Mouse (Mus musculus): Measurements from ENCODE around the gene Retreg1. TPM values are rescaled to one million over a fixed set of nuclear protein-coding genes. Genes with fewer than 3 reads are reported as not detected.
A peak's percentile ranks its signal among the peaks of the same experiment; 100 is the strongest.

Gene Retreg1
- polyA plus RNA-seq, 1 experiment from 2014 or later: 2.2 TPM

GRCm38 (mm10) chr15:25932497-25932896, 89.5 kb downstream of the Retreg1 start:
- no peak overlapping the region for H3K27ac ChIP-seq
- H3K36me3 ChIP-seq: no peaks in the 10 kb centered on the region
- peaks cover 10% of the 10 kb centered on the region for H3K4me1 ChIP-seq (replicated peaks)
- H3K27me3 ChIP-seq (ENCODE audit: insufficient read depth, poor library complexity, severe bottlenecking): no peaks in the 10 kb centered on the region
- DNase-seq (ENCODE audit: low spot score): no peak
- no peak overlapping the region for H3K4me3 ChIP-seq
- no peaks in the 10 kb centered on the region for H3K9me3 ChIP-seq
- 89% methylated on average over 9 of the region's 9 CpGs for WGBS

GRCm38 (mm10) chr15:25932937-25933684, 90.1 kb downstream of the Retreg1 start:
- Histone ChIP-seq H3K27ac (no peak overlapping the region), H3K27me3 (ENCODE audit: insufficient read depth, poor library complexity, severe bottlenecking) (no peaks in the 10 kb centered on the region), H3K4me3 (no peak overlapping the region), H3K36me3 (no peaks in the 10 kb centered on the region), H3K4me1 (replicated peaks) (peaks cover 10% of the 10 kb centered on the region), H3K9me3 (no peaks in the 10 kb centered on the region)
- WGBS: 61% methylated on average over 16 of the region's 16 CpGs
- DNase-seq (ENCODE audit: low spot score): no peak

DNA sequence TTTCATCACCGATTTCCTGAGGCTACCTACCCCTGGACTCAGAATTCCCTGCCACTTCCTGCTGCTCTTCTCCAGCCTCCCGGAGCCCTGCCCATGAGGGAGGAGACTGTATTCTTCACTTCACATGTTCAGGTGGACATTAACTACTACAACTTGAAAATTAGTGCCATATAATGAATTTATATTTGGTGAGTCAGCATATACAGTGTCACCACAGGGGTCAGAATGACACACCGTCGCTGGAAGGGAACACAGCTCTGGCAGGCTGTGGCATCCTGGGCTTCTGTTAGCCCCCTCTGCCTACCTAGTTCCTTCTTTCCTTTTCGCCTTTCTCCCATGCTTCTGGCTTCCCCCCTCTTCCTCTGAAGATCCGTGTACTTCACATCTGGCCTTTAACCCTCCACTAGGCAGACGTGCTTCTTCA, 90.7 kb downstream of the Retreg1 start:
- no peak overlapping the region for H3K4me3 ChIP-seq
- H3K27me3 ChIP-seq (ENCODE audit: insufficient read depth, poor library complexity, severe bottlenecking): no peaks in the 10 kb centered on the region
- no peaks in the 10 kb centered on the region for H3K9me3 ChIP-seq
- no peaks in the 10 kb centered on the region for H3K36me3 ChIP-seq
- WGBS: 70% methylated on average over 7 of the region's 7 CpGs
- H3K4me1 ChIP-seq (replicated peaks): peaks cover 10% of the 10 kb centered on the region
- no peak overlapping the region for H3K27ac ChIP-seq
- no peak for DNase-seq (ENCODE audit: low spot score)

DNA sequence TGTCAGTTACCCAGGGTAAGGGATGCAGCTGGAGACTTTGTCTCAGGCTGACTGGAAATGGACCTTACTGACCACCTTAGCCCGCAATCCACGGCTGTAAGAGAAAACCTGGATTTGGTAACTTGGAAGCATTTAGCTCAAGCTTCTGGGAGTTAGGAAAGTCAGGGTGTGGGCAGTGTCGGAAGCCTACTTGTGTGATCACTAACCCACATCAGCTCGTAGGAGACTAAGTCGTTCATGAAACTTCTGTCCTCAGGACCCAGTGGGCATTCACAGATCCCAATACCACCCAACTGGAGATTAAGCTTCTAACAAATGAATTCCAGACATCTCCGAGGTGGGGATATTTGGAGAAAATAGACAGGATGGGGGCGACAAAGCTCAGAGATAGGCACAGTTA, 91.4 kb downstream of the Retreg1 start:
- Histone ChIP-seq H3K36me3 (no peaks in the 10 kb centered on the region), H3K4me1 (replicated peaks) (peaks cover 10% of the 10 kb centered on the region), H3K27ac (no peak overlapping the region), H3K4me3 (no peak overlapping the region), H3K27me3 (ENCODE audit: insufficient read depth, poor library complexity, severe bottlenecking) (no peaks in the 10 kb centered on the region), H3K9me3 (no peaks in the 10 kb centered on the region)
- 88% methylated on average over 7 of the region's 7 CpGs for WGBS
- no peak for DNase-seq (ENCODE audit: low spot score)

DNA sequence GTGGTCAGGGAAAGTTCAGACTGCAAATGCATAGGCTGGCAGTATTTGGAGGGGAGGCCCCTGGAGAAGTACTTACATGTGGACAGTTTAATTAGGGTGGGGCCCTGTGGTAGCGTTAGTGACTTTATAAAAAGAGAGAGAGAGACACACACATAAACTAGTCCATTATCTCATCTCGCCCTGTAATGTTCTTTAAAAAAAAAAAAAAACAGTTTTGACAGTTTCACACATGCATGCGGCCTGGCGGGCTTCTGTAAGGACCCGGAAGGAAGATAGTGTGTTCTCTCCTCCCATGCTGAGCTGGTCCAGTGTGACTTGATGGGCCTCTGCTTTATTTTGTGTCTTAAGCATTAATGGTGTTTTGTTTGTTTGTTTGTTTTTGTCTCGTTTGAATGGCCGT, 95.5 kb downstream of the Retreg1 start:
- Histone ChIP-seq H3K27me3 (ENCODE audit: insufficient read depth, poor library complexity, severe bottlenecking) (no peaks in the 10 kb centered on the region), H3K4me1 (replicated peaks) (peaks cover 10% of the 10 kb centered on the region), H3K36me3 (no peaks in the 10 kb centered on the region), H3K9me3 (no peaks in the 10 kb centered on the region), H3K4me3 (no peak overlapping the region), H3K27ac (no peak overlapping the region)
- no peak for DNase-seq (ENCODE audit: low spot score)
- WGBS: 88% methylated on average over 7 of the region's 7 CpGs

GRCm38 (mm10) chr15:25940397-25941377, 97.7 kb downstream of the Retreg1 start:
- H3K27me3 ChIP-seq (ENCODE audit: insufficient read depth, poor library complexity, severe bottlenecking): no peaks in the 10 kb centered on the region
- no peaks in the 10 kb centered on the region for H3K9me3 ChIP-seq
- peak; percentile 22 for DNase-seq (ENCODE audit: low spot score)
- no peaks in the 10 kb centered on the region for H3K36me3 ChIP-seq
- H3K27ac ChIP-seq: no peak overlapping the region
- peak overlapping the region; percentile 16 for H3K4me3 ChIP-seq
- peaks cover 9% of the 10 kb centered on the region for H3K4me1 ChIP-seq (replicated peaks)
- 35% methylated on average over 24 of the region's 24 CpGs for WGBS

DNA sequence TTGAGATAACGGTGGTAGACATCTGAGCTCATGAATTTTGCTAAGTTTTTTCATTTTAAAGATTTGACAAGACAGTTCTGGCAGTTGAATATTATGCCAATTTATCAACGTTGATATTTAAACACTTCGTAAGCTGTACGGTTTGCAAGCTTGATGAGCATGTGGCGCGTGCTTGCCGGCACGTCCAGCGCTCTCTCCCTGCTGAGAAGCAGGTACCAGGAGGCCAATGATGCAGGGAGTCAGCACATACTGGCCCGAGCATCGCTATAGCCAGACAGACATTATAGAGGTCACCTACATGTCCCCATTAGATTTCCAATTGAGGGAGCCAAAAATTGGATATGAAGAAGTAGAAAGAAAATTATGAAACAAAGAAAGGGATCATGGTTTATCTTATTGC, 98.5 kb downstream of the Retreg1 start:
- 83% methylated on average over 11 of the region's 11 CpGs for WGBS
- Histone ChIP-seq H3K4me3 (no peak overlapping the region), H3K27ac (no peak overlapping the region), H3K27me3 (ENCODE audit: insufficient read depth, poor library complexity, severe bottlenecking) (no peaks in the 10 kb centered on the region), H3K4me1 (replicated peaks) (peaks cover 9% of the 10 kb centered on the region), H3K36me3 (no peaks in the 10 kb centered on the region), H3K9me3 (no peaks in the 10 kb centered on the region)
- no peak for DNase-seq (ENCODE audit: low spot score)

DNA sequence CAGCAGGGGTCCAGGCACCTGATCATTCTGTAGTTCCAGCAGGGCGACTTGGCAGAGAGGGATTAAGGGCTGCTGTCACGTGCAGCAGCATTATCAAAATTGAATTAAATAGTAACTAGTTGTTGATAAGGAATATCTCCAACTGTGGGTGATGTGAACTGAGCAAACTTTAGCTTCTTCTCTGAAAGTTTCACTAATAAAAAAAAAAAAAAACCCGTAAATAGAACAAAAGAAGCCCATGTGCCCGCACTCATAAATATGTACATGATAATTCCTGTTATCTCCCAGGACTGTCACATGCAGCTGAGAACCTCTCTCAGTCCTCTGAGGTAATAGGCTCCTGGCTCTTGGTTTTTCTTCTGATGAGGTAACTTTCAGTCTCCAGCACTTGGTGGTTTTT, 99.4 kb downstream of the Retreg1 start:
- no peak overlapping the region for H3K4me3 ChIP-seq
- no peaks in the 10 kb centered on the region for H3K27me3 ChIP-seq (ENCODE audit: insufficient read depth, poor library complexity, severe bottlenecking)
- DNase-seq (ENCODE audit: low spot score): no peak
- H3K36me3 ChIP-seq: no peaks in the 10 kb centered on the region
- H3K9me3 ChIP-seq: no peaks in the 10 kb centered on the region
- 74% methylated on average over 4 of the region's 4 CpGs for WGBS
- no peak overlapping the region for H3K27ac ChIP-seq
- H3K4me1 ChIP-seq (replicated peaks): peaks cover 9% of the 10 kb centered on the region

DNA sequence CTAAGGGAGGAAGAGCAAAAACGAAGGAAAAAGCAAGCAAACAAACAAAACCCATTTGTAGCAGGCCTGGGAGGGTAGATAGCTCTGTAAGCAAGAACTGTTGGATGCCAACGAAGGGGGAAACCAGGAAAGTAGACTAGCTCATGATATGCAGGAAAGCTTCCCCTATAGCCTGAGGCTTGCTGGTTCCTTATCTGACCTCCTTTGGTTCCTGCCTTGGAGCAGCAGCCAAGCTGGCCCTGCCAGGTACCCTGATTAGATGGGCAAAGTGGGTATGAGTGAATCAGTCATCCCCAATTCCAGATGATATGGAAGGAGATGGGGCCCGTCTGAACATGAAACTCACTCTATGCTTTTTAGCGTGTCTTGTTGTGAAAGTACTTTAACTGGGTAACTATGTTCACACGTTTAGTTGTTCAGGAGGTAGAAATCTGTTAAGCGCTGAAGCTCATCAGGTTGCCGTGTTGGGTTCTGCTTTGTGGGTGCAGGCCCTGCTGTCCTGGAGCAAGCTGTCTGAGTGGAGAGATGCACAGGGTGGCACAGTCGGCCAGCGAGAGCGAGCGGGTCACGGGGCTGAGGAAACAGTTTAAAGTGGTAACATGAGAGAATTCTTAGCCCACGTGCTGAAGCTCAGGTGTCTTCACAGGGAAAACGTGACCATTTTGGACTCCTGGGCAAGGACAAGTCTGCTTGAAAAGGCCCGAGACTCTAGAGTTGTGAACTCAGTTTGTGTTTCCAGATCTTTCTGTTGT, 100.6 kb downstream of the Retreg1 start:
- Histone ChIP-seq H3K4me1 (replicated peaks) (peaks cover 9% of the 10 kb centered on the region), H3K27me3 (ENCODE audit: insufficient read depth, poor library complexity, severe bottlenecking) (no peaks in the 10 kb centered on the region), H3K9me3 (no peaks in the 10 kb centered on the region), H3K36me3 (no peaks in the 10 kb centered on the region), H3K4me3 (no peak overlapping the region), H3K27ac (no peak overlapping the region)
- 91% methylated on average over 15 of the region's 15 CpGs for WGBS
- no peak for DNase-seq (ENCODE audit: low spot score)

DNA sequence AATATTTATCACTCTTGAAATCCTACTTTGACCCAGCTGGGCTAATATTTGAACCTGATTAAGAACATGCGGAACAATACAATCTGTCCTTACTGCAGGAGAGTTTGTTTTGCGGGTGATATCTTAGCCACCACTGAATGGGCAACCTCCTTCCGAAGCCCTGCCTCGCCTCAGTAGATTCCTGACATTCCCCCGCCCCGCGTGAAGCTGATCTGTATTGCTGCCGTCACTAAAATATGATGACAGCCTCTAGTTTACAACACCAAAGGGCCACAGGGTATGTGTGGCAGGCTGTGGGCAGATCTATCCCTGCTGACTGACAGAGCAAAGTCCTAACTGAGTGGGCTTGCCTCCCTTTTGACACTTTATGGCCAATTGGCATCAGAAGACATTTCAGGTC, 102.2 kb downstream of the Retreg1 start:
- no peak overlapping the region for H3K4me3 ChIP-seq
- peaks cover 9% of the 10 kb centered on the region for H3K4me1 ChIP-seq (replicated peaks)
- 84% methylated on average over 8 of the region's 8 CpGs for WGBS
- no peak overlapping the region for H3K27ac ChIP-seq
- H3K9me3 ChIP-seq: no peaks in the 10 kb centered on the region
- H3K36me3 ChIP-seq: no peaks in the 10 kb centered on the region
- no peaks in the 10 kb centered on the region for H3K27me3 ChIP-seq (ENCODE audit: insufficient read depth, poor library complexity, severe bottlenecking)
- DNase-seq (ENCODE audit: low spot score): no peak

GRCm38 (mm10) chr15:25946482-25946881, 103.5 kb downstream of the Retreg1 start:
- 93% methylated on average over 7 of the region's 7 CpGs for WGBS

GRCm38 (mm10) chr15:25947383-25947782, 104.4 kb downstream of the Retreg1 start:
- H3K27me3 ChIP-seq (ENCODE audit: insufficient read depth, poor library complexity, severe bottlenecking): no peaks in the 10 kb centered on the region
- H3K36me3 ChIP-seq: no peaks in the 10 kb centered on the region
- H3K4me1 ChIP-seq (replicated peaks): no peaks in the 10 kb centered on the region
- H3K27ac ChIP-seq: no peak overlapping the region
- H3K9me3 ChIP-seq: no peaks in the 10 kb centered on the region
- 83% methylated on average over 8 of the region's 8 CpGs for WGBS
- H3K4me3 ChIP-seq: no peak overlapping the region
- DNase-seq (ENCODE audit: low spot score): no peak

More at GRCm38 (mm10) chr15:25946482-25946881, 103.5 kb downstream of the Retreg1 start:
- H3K9me3 ChIP-seq: no peaks in the 10 kb centered on the region
- no peaks in the 10 kb centered on the region for H3K36me3 ChIP-seq
- H3K27me3 ChIP-seq (ENCODE audit: insufficient read depth, poor library complexity, severe bottlenecking): no peaks in the 10 kb centered on the region
- H3K27ac ChIP-seq: no peak overlapping the region
- H3K4me1 ChIP-seq (replicated peaks): no peaks in the 10 kb centered on the region
- H3K4me3 ChIP-seq: no peak overlapping the region
- DNase-seq (ENCODE audit: low spot score): no peak

All from hindbrain, embryonic 10.5 days (tissue).